Mouse (Mus musculus) embryonic fibroblast, embryonic 13.5 days (primary cell): ENCODE measurements around the gene Gse1. TPM values are rescaled to one million over a fixed set of nuclear protein-coding genes. Genes with fewer than 3 reads are reported as not detected.

ENCODE experiments used
- H3K27ac ChIP-seq: 2 replicates; pipeline ENCODE4 v1.5.1; 2012; ENCODE audit warnings: low read length, control low read depth, inconsistent platforms; ENCODE audit not compliant: insufficient read depth
- H3K4me1 ChIP-seq: 2 replicates; pipeline ENCODE4 v1.6.1; 2011; ENCODE audit warnings: low read length; ENCODE audit not compliant: control insufficient read depth, insufficient read depth
- H3K4me3 ChIP-seq: 2 replicates; pipeline ENCODE4 v1.5.1; 2011; ENCODE audit warnings: mild to moderate bottlenecking, control low read depth, low read length; ENCODE audit not compliant: insufficient read depth
- CTCF ChIP-seq: IDR thresholded peaks from 2 replicates; pipeline ENCODE4 v1.5.1; 2011; ENCODE audit warnings: mild to moderate bottlenecking, control low read depth, low read length, moderate library complexity, borderline replicate concordance; ENCODE audit not compliant: insufficient read depth
- POLR2A ChIP-seq: IDR thresholded peaks from 2 replicates; pipeline ENCODE4 v1.6.1; 2011; ENCODE audit warnings: low read depth, mild to moderate bottlenecking, control low read depth, low read length, moderate library complexity
- polyA plus RNA-seq: library from polyadenylated mRNA; stranded (reverse); fragments of >200 nt; gene quantifications from 2 replicates; pipeline ENCODE4 v1.2.4, GENCODE M21; 2011; ENCODE audit warnings: low read depth; ENCODE audit not compliant: missing spikeins, insufficient read length

Gse1 gene
- polyA plus RNA-seq, 1 experiment, result 13.4 TPM

DNA sequence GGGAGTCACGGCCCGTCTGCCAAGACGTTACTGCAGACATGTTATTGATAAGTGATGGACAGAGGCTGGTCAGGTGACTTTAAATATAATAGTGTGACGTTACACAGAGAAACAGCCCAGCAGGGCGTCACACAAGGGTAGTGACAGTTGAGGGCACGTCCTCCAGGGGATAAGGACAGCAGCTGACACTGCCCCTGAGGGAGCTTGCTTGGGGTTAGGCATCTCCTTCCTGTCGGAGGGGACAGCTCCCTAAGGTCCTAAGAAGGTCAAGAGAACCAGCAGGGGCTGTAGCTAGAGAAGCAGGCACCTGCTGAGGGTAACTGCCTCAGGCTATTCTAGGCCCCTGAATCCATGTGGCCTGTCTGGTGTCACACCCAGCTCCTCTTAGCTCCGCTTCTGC, 343.3 kb downstream of the Gse1 start:
- Histone ChIP-seq H3K4me1 (peaks cover 4% of the 10 kb centered on the region; the same call in 1 of the 2 replicates), H3K4me3 (no peak overlapping the region), H3K27ac (no peak overlapping the region)
- TF ChIP-seq CTCF, result no peak

DNA sequence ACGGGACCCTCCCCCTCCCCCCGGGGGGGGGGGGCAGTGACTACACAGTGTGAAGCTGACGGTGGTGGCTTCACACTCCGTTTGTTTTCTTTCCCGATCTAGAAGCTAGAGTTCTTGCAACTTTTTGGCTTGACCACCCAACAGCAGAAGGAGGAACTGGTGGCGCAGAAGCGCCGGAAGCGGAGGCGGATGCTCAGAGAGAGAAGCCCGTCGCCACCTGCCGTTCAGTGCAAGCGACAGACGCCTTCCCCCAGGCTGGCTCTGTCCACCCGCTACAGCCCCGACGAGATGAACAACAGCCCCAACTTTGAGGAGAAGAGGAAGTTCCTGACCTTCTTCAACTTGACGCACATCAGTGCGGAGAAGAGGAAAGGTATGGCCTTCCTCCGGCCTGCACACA, 344.3 kb downstream of the Gse1 start:
- H3K4me1 ChIP-seq, result peaks cover 4% of the 10 kb centered on the region; the same call in 1 of the 2 replicates
- TF ChIP-seq CTCF, result no peak
- TF ChIP-seq POLR2A, result no peak
- H3K4me3 ChIP-seq, result no peak overlapping the region
- H3K27ac ChIP-seq, result no peak overlapping the region

DNA sequence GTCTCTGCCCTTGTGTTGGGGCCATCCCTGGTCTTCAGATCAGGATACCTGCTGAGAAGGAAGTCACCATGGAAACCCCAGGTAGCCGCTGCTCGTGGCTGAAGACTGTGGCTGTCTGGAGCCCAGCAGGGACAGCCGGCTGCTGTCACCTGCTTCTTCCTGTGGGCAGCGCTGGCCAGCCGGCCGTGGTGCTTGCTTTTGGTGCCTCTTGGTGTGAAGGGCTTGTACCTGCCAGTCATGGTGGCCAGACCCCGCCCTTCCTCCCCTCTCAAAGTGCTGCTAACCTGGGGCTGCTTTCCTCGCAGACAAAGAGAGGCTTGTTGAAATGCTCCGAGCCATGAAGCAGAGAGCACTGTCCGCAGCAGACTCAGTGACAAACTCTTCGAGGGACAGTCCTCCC, 345.6 kb downstream of the Gse1 start:
- H3K4me1 ChIP-seq, result peaks cover 4% of the 10 kb centered on the region; the same call in 1 of the 2 replicates

DNA sequence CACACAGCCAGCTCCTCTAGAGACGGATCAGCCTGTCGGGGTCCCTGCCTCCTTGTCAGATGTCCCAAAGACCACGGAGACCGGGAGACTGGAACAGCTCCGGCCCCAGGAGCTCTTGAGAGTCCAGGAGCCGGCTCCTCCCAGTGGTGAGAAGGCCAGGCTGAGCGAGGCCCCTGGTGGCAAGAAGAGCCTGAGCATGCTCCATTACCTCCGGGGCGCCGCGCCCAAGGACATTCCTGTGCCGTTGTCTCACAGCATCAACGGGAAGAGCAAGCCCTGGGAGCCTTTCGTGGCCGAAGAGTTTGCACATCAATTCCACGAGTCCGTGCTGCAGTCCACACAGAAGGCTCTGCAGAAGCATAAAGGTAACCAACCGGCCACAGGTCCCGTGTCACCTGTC, 346.7 kb downstream of the Gse1 start:
- TF ChIP-seq POLR2A, result no peak
- no peak for TF ChIP-seq CTCF
- H3K4me1 ChIP-seq, result peaks cover 4% of the 10 kb centered on the region; the same call in 1 of the 2 replicates
- H3K27ac ChIP-seq, result no peak overlapping the region
- H3K4me3 ChIP-seq, result no peak overlapping the region

More for the DNA sequence above, 345.6 kb downstream of the Gse1 start:
- TF ChIP-seq POLR2A (no peak), CTCF (no peak)
- Histone ChIP-seq H3K4me3 (no peak overlapping the region), H3K27ac (no peak overlapping the region)

DNA sequence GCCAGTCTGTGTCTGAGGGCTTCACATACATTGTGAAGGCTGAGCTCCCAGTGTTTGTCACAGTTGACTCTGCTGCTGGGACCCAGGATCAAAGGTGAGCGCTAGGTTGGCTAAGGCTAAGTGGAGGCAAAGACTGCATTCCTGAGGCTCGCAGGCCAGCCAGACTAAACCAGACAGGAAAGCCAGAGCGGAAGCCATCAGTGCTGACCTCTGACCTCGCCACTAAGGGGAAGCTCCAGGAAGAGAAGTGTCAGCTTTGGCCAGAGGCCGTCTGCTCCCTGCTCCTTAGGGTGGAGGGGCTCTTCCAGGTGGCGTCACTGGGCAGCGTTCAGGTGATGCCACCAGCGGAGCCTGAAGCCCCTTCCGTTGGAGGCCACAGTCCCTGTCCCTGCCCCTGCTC, 347.5 kb downstream of the Gse1 start:
- TF ChIP-seq CTCF (no peak), POLR2A (no peak)
- no peak overlapping the region for H3K27ac ChIP-seq
- no peak overlapping the region for H3K4me3 ChIP-seq
- peaks cover 4% of the 10 kb centered on the region; the same call in 1 of the 2 replicates for H3K4me1 ChIP-seq

DNA sequence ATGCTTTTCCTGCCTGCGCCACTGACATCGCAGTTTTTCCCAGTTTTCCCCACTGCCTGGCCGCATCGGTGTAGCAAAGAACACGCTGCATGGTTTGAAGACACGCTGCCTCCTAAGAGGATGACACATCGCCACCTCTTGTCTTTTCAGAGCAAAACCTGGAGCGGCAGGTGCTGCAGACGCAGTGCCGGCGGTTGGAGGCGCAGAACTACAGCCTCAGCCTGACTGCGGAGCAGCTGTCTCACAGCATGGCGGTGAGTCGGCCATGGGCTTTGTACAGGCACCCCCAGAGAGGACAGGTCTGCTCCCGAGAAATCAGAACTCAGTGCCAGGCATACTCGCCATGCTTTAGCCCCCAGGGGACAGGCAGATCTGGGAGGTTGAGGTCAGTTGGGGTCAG, 349.6 kb downstream of the Gse1 start:
- Histone ChIP-seq H3K4me3 (no peak overlapping the region), H3K27ac (no peak overlapping the region), H3K4me1 (peaks cover 4% of the 10 kb centered on the region; the same call in 1 of the 2 replicates)
- no peak for TF ChIP-seq POLR2A
- no peak for TF ChIP-seq CTCF

DNA sequence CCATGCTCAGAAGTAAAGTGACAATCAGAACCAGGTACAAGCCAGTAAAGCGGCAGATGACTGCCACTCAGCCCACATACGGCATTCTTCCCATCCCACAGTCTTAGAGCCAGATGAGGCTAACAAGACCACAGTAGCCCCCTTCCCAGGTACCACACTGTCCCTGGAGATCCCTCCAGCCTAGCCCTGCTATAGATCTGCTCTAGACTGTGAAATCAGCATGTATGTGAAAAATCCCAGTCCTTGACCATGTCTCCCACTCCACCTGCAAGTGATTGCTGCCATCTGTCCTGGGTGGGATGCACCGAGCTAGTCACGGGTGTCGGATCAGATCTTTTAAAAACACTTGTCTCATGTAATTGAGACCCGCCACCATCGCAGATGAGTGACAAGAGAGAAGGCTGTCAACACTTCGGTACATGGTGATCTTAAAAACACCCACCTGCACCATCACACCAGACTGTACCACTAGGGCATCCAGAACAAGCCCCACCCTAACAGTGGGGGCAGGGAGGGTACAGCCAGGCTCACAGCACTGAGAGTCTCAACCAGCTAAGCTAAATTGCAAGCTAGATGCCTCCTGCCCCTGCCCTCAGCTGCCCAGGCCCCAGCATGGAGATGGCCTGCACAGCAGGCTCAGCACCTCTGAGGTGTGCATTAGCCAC, 352.2 kb downstream of the Gse1 start:
- H3K4me1 ChIP-seq, result no peaks in the 10 kb centered on the region
- TF ChIP-seq CTCF, result no peak
- TF ChIP-seq POLR2A, result no peak
- no peak overlapping the region for H3K27ac ChIP-seq
- no peak overlapping the region for H3K4me3 ChIP-seq

DNA sequence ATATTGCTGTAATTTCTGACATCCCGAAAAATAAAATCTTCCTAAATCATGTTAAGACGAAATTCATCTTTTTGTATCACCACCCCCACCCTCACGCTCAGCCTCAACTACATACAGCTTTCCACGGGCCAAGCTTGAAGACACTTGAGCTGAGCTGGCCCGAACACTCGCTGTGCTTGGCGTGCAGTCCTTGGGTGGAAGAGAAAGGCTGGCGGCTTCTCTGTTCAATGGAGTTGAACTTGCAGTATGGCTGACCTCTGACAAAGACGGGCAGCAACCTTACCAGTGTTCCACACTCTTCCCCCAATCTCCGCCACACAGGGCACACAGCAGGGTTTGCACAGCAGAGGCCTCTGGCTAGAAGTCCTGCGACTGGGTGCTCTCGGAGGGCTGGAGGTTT, 353.1 kb downstream of the Gse1 start:
- TF ChIP-seq POLR2A (no peak), CTCF (no peak)

DNA sequence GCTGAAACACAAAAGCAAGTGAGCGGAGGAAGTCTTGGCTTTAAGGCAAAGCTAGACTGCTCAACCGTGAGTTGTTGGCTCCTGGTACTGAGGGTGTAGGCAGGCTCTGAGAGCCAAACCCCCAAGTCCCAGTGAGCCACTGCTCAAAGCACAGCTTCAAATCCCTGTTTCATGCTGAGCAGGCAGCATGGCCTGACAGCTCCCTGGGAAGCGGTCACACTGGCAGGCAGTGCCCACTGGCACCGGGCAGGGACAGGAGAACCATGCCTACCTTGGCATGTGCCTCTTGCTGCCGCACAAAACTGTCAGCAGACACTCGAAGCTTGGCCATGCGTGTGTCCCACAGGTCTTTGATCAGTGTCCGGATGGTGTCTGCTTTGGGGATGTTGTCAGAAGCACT, 353.6 kb downstream of the Gse1 start:
- no peak overlapping the region for H3K27ac ChIP-seq
- no peak overlapping the region for H3K4me3 ChIP-seq
- no peaks in the 10 kb centered on the region for H3K4me1 ChIP-seq
- TF ChIP-seq CTCF (no peak), POLR2A (no peak)

More for the DNA sequence above, 353.1 kb downstream of the Gse1 start:
- Histone ChIP-seq H3K4me3 (no peak overlapping the region), H3K4me1 (no peaks in the 10 kb centered on the region), H3K27ac (no peak overlapping the region)

DNA sequence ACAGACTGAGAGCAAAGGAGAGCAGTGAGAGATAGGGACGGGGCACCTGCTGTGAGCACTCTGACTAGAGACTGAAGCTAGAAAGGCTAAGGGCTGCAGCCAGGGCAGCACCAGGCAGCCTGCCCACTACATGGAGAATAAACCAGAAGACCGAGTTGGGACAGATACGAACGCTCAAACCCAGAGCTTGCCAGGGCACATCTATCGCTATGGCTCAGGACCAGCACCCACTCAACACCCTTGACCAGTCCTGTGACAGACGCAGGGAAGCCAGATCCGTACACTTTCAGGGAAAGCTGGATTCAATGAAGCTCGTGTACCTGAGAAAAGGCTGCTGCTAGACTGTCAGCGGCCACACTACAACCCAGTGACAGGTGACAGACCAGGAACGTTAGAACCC, 357.3 kb downstream of the Gse1 start:
- TF ChIP-seq CTCF (no peak), POLR2A (no peak)
- H3K27ac ChIP-seq, result no peak overlapping the region
- 0 out of 2 replicates have a peak, but pooled peaks cover 4% of the 10 kb centered on the region for H3K4me1 ChIP-seq
- H3K4me3 ChIP-seq, result no peak overlapping the region
